Mouse (Mus musculus): Measurements from ENCODE around the gene Phactr3. TPM values are rescaled to one million over a fixed set of nuclear protein-coding genes. Genes with fewer than 3 reads are reported as not detected.

Phactr3 gene
- polyA plus RNA-seq, 1 experiment from 2014 or later: 1.3 TPM

DNA sequence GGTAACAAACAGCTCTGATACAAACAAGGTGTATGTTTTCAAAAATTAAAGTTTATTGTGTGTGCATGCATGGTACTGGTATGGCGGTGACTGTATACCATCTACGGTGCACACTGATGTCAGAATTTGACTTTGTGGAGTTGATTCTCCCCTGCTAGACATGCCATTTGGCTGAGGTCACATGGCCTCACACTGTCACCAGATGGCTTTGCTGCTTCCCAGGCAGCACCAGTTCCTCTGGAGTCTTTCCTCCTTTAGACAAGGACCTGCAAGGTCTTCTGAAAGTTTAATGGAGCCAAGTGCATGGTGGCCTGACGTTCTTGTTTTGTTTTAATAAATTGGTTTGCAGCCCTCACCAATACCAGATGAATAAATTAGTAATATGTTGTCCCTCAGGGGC, 118.3 kb downstream of the Phactr3 start:
- H3K9ac ChIP-seq (ENCODE audit: low read depth, low read length): no peak overlapping the region

DNA sequence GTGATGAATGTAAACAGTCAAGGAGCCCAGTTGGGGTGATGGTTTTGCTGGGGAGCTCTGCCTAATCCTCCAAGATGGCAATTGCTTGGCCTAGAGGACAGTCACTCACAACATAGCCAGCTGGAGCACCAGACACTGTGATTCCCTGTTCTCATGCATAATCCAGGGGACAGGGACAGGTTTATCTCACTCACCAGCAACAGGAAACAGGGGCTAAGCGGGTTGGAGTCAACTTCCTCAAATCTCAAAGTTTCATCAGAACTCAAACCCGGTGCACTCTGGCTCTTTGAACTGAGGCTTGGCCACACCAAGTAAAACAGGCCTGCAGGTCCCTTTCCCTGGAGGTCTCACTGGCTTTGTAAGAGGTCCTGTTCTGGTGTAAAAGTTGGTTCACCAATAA, 119.7 kb downstream of the Phactr3 start:
- Histone ChIP-seq H3K27me3 (replicated peaks; ENCODE audit: control insufficient read depth, insufficient read depth, low read length) (no peaks in the 10 kb centered on the region), H3K4me3 (ENCODE audit: low read length) (no peak overlapping the region), H3K4me2 (ENCODE audit: low read depth, low read length) (no peak overlapping the region), H3K27ac (ENCODE audit: low read length) (no peak overlapping the region), H3K4me1 (ENCODE audit: control insufficient read depth, insufficient read depth, low read length) (no peaks in the 10 kb centered on the region), H3K9ac (ENCODE audit: low read depth, low read length) (no peak overlapping the region), H3K9me3 (ENCODE audit: control insufficient read depth, low read length) (no peaks in the 10 kb centered on the region), H3K36me3 (ENCODE audit: control insufficient read depth, insufficient read depth, low read length) (no peaks in the 10 kb centered on the region)
- ATAC-seq: no peak
- WGBS: 63% methylated on average over 2 of the region's 2 CpGs

More for the DNA sequence above, 118.3 kb downstream of the Phactr3 start:
- ATAC-seq: no peak
- H3K4me1 ChIP-seq (ENCODE audit: control insufficient read depth, insufficient read depth, low read length): no peaks in the 10 kb centered on the region
- H3K4me2 ChIP-seq (ENCODE audit: low read depth, low read length): no peak overlapping the region
- H3K27me3 ChIP-seq (replicated peaks; ENCODE audit: control insufficient read depth, insufficient read depth, low read length): no peaks in the 10 kb centered on the region
- no peaks in the 10 kb centered on the region for H3K9me3 ChIP-seq (ENCODE audit: control insufficient read depth, low read length)
- H3K27ac ChIP-seq (ENCODE audit: low read length): no peak overlapping the region
- H3K4me3 ChIP-seq (ENCODE audit: low read length): no peak overlapping the region
- WGBS: 75% methylated on average over 3 of the region's 3 CpGs
- no peaks in the 10 kb centered on the region for H3K36me3 ChIP-seq (ENCODE audit: control insufficient read depth, insufficient read depth, low read length)

DNA sequence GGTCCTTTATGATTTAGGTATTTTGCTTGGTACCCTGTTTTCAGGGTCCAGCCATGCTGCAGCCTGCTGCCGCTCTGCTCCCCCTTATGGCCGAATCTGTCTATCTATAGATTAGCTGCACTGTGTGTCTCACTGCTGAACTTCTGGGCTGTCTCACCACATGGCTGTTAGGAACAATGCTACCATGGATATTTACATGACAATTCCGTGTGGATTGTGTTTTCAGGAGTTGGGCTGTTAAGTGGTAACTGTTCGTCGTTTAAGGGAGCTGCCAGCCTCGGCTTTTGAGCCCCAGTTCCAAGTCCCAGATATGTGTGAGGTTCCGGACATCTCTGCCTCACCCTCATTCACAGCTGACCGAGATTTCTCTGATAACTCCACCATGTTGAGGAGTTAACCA, 122.1 kb downstream of the Phactr3 start:
- ATAC-seq: no peak
- Histone ChIP-seq H3K9ac (ENCODE audit: low read depth, low read length) (no peak overlapping the region), H3K4me2 (ENCODE audit: low read depth, low read length) (no peak overlapping the region), H3K4me3 (ENCODE audit: low read length) (no peak overlapping the region), H3K27me3 (replicated peaks; ENCODE audit: control insufficient read depth, insufficient read depth, low read length) (no peaks in the 10 kb centered on the region), H3K36me3 (ENCODE audit: control insufficient read depth, insufficient read depth, low read length) (no peaks in the 10 kb centered on the region), H3K27ac (ENCODE audit: low read length) (no peak overlapping the region), H3K4me1 (ENCODE audit: control insufficient read depth, insufficient read depth, low read length) (no peaks in the 10 kb centered on the region), H3K9me3 (ENCODE audit: control insufficient read depth, low read length) (no peaks in the 10 kb centered on the region)
- WGBS: 66% methylated on average over 8 of the region's 8 CpGs

DNA sequence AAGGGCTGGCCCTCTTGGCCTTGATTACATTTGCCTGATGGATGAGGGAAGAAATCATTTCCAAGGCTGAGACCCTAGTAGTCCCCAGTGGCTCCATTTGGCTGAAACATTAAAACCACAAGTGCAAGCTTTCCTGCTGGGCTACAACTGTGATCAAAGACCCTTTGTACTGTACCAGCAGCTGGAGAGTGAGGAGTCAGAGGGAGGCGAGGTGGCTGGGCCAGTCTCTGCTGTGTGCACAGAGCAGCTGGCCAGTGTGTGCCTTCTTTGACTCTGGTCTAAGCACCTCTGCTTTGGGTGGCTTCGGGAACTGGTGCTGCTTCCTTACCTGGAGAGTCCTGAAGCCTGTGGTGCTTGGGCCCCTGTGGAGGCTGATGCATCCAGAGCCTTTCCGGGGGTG, 122.6 kb downstream of the Phactr3 start:
- no peaks in the 10 kb centered on the region for H3K27me3 ChIP-seq (replicated peaks; ENCODE audit: control insufficient read depth, insufficient read depth, low read length)
- WGBS: 46% methylated on average over 3 of the region's 3 CpGs
- ATAC-seq: no peak

DNA sequence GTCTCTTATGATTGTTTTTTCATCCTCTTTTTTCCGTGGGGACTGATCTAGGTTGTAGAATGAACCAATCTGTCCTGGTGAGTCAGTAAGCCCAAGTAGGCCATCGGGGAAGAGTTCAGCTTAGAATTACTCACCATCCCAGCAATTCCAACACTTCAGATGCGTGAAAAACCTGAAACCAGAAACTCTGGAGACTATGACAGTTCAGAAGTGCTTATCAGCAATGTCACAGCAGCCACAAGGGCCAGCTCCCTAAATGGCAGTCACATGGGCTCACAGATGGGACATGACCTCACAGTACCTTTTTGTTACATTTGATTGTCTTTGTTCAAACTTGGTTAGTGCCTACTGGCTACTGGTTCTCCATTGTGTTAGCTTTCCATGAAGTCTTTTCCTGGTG, 124.2 kb downstream of the Phactr3 start:
- Histone ChIP-seq H3K36me3 (ENCODE audit: control insufficient read depth, insufficient read depth, low read length) (no peaks in the 10 kb centered on the region), H3K27ac (ENCODE audit: low read length) (no peak overlapping the region), H3K4me2 (ENCODE audit: low read depth, low read length) (no peak overlapping the region), H3K4me1 (ENCODE audit: control insufficient read depth, insufficient read depth, low read length) (no peaks in the 10 kb centered on the region), H3K9ac (ENCODE audit: low read depth, low read length) (no peak overlapping the region), H3K9me3 (ENCODE audit: control insufficient read depth, low read length) (no peaks in the 10 kb centered on the region), H3K4me3 (ENCODE audit: low read length) (no peak overlapping the region), H3K27me3 (replicated peaks; ENCODE audit: control insufficient read depth, insufficient read depth, low read length) (no peaks in the 10 kb centered on the region)
- ATAC-seq: no peak
- 63% methylated on average over 3 of the region's 3 CpGs for WGBS

More for the DNA sequence above, 122.6 kb downstream of the Phactr3 start:
- Histone ChIP-seq H3K4me3 (ENCODE audit: low read length) (no peak overlapping the region), H3K4me2 (ENCODE audit: low read depth, low read length) (no peak overlapping the region), H3K36me3 (ENCODE audit: control insufficient read depth, insufficient read depth, low read length) (no peaks in the 10 kb centered on the region), H3K9me3 (ENCODE audit: control insufficient read depth, low read length) (no peaks in the 10 kb centered on the region), H3K4me1 (ENCODE audit: control insufficient read depth, insufficient read depth, low read length) (no peaks in the 10 kb centered on the region), H3K27ac (ENCODE audit: low read length) (no peak overlapping the region), H3K9ac (ENCODE audit: low read depth, low read length) (no peak overlapping the region)

DNA sequence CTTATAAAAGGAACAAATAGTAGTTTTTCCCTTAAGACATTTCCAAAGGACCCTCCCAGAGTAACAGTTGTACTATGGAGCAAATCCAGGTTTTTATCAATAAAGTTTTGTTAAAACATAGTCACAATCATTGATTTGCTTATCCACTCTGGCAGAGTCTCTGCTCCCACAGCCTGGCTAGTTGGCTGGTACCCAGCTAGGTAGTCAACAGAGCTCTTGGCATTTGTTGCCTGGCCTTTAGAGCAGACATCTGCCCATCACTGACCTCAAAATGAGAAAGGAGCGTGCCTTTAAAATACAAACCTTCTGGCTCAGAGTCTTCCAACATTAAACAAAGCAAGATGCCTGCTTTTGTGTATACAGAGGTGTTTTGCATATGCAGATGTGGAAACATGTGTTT, 126.1 kb downstream of the Phactr3 start:
- H3K4me3 ChIP-seq (ENCODE audit: low read length): no peak overlapping the region
- no peaks in the 10 kb centered on the region for H3K4me1 ChIP-seq (ENCODE audit: control insufficient read depth, insufficient read depth, low read length)
- H3K27ac ChIP-seq (ENCODE audit: low read length): no peak overlapping the region
- no peaks in the 10 kb centered on the region for H3K27me3 ChIP-seq (replicated peaks; ENCODE audit: control insufficient read depth, insufficient read depth, low read length)
- H3K9me3 ChIP-seq (ENCODE audit: control insufficient read depth, low read length): no peaks in the 10 kb centered on the region
- no peak overlapping the region for H3K9ac ChIP-seq (ENCODE audit: low read depth, low read length)
- WGBS: 88% methylated on average over 1 of the region's 1 CpGs
- H3K36me3 ChIP-seq (ENCODE audit: control insufficient read depth, insufficient read depth, low read length): no peaks in the 10 kb centered on the region
- H3K4me2 ChIP-seq (ENCODE audit: low read depth, low read length): no peak overlapping the region
- ATAC-seq: no peak

DNA sequence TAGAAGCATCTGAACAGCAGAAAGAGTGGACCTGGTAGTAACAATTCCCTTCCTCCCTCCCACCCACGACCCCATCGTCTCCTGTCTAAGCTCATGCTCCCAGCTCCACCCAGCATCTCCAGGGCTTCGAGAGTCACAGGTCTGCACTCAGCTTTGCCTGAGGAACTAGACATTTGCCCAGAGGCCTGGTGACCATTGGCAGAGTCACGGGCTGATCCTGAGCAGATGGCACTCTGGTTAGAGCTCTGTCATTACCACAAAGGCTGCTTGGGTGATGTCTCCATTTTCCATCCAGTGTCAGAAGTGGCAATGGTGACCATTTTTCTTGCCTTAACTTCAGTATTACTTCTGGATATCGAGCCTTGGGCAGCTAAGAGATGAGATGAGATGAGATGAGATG, 127.1 kb downstream of the Phactr3 start:
- no peak overlapping the region for H3K27ac ChIP-seq (ENCODE audit: low read length)
- no peak overlapping the region for H3K9ac ChIP-seq (ENCODE audit: low read depth, low read length)
- no peaks in the 10 kb centered on the region for H3K4me1 ChIP-seq (ENCODE audit: control insufficient read depth, insufficient read depth, low read length)
- H3K9me3 ChIP-seq (ENCODE audit: control insufficient read depth, low read length): no peaks in the 10 kb centered on the region
- no peak overlapping the region for H3K4me2 ChIP-seq (ENCODE audit: low read depth, low read length)
- H3K27me3 ChIP-seq (replicated peaks; ENCODE audit: control insufficient read depth, insufficient read depth, low read length): no peaks in the 10 kb centered on the region
- H3K36me3 ChIP-seq (ENCODE audit: control insufficient read depth, insufficient read depth, low read length): no peaks in the 10 kb centered on the region
- H3K4me3 ChIP-seq (ENCODE audit: low read length): no peak overlapping the region
- 77% methylated on average over 5 of the region's 5 CpGs for WGBS
- no peak for ATAC-seq

DNA sequence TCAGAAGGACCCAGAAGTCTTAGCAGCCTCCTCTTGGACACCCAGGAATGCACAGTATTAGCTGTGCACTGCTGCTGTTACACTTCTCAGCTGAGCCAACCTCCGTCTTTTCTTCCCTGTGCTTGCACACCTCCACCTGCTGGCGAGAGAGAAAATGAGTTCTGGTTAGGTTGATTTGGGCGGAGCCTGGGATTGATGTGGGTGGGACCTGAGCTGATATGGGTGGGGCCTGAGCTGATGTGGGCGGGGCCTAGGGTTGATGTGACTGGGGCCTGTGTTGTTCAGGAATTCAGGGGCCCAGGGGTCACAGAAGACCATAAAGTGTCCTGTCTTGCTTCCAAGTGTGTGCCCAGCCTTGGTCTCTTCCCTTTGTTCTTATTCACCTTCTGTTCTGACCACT, 128.0 kb downstream of the Phactr3 start:
- ATAC-seq: no peak
- Histone ChIP-seq H3K9me3 (ENCODE audit: control insufficient read depth, low read length) (no peaks in the 10 kb centered on the region), H3K27ac (ENCODE audit: low read length) (no peak overlapping the region), H3K4me3 (ENCODE audit: low read length) (no peak overlapping the region), H3K4me1 (ENCODE audit: control insufficient read depth, insufficient read depth, low read length) (no peaks in the 10 kb centered on the region), H3K9ac (ENCODE audit: low read depth, low read length) (no peak overlapping the region), H3K36me3 (ENCODE audit: control insufficient read depth, insufficient read depth, low read length) (no peaks in the 10 kb centered on the region), H3K4me2 (ENCODE audit: low read depth, low read length) (no peak overlapping the region), H3K27me3 (replicated peaks; ENCODE audit: control insufficient read depth, insufficient read depth, low read length) (no peaks in the 10 kb centered on the region)
- WGBS: 42% methylated on average over 4 of the region's 4 CpGs

DNA sequence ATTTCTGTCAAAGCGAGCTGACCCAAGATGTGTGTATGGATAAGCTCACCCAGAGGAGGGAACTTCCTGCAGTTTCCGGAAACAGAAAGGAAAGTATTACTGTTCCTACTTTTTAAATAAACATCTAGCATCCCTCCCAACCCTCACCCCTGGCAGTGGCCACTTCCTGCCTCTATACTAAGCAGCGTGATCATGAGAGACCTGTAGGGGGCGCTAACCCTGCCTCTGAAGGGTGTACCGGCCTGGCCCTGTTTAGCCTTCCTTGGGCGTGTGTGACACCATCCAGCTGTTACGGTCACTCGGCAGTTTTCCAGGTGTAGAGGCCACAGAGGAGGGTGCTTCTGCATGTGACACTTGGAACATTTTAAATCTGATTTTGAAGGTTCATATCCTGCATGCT, 128.5 kb downstream of the Phactr3 start:
- no peak overlapping the region for H3K27ac ChIP-seq (ENCODE audit: low read length)
- no peaks in the 10 kb centered on the region for H3K9me3 ChIP-seq (ENCODE audit: control insufficient read depth, low read length)
- ATAC-seq: no peak
- no peaks in the 10 kb centered on the region for H3K4me1 ChIP-seq (ENCODE audit: control insufficient read depth, insufficient read depth, low read length)
- WGBS: 59% methylated on average over 8 of the region's 8 CpGs
- no peaks in the 10 kb centered on the region for H3K27me3 ChIP-seq (replicated peaks; ENCODE audit: control insufficient read depth, insufficient read depth, low read length)
- H3K4me3 ChIP-seq (ENCODE audit: low read length): no peak overlapping the region
- no peaks in the 10 kb centered on the region for H3K36me3 ChIP-seq (ENCODE audit: control insufficient read depth, insufficient read depth, low read length)
- no peak overlapping the region for H3K9ac ChIP-seq (ENCODE audit: low read depth, low read length)
- no peak overlapping the region for H3K4me2 ChIP-seq (ENCODE audit: low read depth, low read length)

DNA sequence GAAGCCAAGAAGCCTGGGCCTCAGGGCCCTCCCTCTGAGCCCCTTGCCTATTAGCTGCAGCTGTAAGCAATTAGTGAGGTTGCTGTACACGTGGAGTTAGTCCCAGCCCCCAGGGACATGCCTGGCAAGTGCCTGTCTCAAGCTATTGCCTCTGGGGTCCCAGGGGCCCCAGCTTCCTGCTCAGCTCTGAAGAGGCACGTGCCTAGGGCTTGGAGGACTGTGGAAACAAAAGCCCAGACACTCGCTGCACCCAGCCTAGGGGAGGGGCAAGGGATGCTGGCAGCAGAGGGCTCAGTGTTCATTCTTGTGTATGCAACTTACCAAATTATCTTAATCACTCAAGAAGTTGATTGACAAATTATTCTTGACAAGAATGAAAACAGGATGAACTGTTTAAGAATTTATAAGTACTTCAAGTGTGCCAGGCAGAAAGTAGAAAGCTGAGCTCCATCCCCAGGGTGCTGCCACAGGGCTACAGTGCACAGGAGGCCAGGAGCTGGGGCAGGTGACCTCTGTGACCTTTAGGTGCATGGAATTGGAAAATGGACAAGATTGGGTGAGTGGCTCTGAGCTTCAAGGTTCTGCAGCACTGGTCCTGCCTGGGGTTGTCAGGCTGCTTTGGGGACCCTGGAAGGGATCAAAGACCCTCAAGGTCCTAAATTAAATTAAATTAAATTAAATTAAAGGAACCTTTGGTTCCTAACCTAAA, 138.5 kb downstream of the Phactr3 start:
- no peaks in the 10 kb centered on the region for H3K27me3 ChIP-seq (replicated peaks; ENCODE audit: control insufficient read depth, insufficient read depth, low read length)
- no peak overlapping the region for H3K27ac ChIP-seq (ENCODE audit: low read length)
- no peaks in the 10 kb centered on the region for H3K9me3 ChIP-seq (ENCODE audit: control insufficient read depth, low read length)
- H3K36me3 ChIP-seq (ENCODE audit: control insufficient read depth, insufficient read depth, low read length): no peaks in the 10 kb centered on the region
- no peak overlapping the region for H3K4me3 ChIP-seq (ENCODE audit: low read length)
- no peaks in the 10 kb centered on the region for H3K4me1 ChIP-seq (ENCODE audit: control insufficient read depth, insufficient read depth, low read length)
- no peak overlapping the region for H3K4me2 ChIP-seq (ENCODE audit: low read depth, low read length)
- peak; percentile 46 for ATAC-seq
- no peak overlapping the region for H3K9ac ChIP-seq (ENCODE audit: low read depth, low read length)
- WGBS: 4% methylated on average over 3 of the region's 3 CpGs

Data from intestine, embryonic 16.5 days (tissue).